Mouse (Mus musculus): ENCODE results near the gene Gpr61.

- TF ChIP-seq FLI1 (IDR thresholded peaks at IDR 0.05; ENCODE audit: low read length): no peak
- no peak for TF ChIP-seq GATA1 (IDR thresholded peaks at IDR 0.05; ENCODE audit: borderline replicate concordance, low read length)
Measured at GRCm38 (mm10) chr3:108140786-108141185, 13.9 kb downstream of the Gpr61 start.
